Mouse (Mus musculus) liver, embryonic 14.5 days (tissue): ENCODE measurements around the gene Prtg.

Source experiments
- CTCF ChIP-seq: IDR thresholded peaks from 2 replicates; pipeline ENCODE4 v1.5.1; 2016; ENCODE audit warnings: antibody characterized with exemption, low read depth, control low read depth
- EP300 ChIP-seq: IDR thresholded peaks from 2 replicates; pipeline ENCODE4 v1.6.1; 2016; ENCODE audit warnings: antibody characterized with exemption, low read depth

DNA sequence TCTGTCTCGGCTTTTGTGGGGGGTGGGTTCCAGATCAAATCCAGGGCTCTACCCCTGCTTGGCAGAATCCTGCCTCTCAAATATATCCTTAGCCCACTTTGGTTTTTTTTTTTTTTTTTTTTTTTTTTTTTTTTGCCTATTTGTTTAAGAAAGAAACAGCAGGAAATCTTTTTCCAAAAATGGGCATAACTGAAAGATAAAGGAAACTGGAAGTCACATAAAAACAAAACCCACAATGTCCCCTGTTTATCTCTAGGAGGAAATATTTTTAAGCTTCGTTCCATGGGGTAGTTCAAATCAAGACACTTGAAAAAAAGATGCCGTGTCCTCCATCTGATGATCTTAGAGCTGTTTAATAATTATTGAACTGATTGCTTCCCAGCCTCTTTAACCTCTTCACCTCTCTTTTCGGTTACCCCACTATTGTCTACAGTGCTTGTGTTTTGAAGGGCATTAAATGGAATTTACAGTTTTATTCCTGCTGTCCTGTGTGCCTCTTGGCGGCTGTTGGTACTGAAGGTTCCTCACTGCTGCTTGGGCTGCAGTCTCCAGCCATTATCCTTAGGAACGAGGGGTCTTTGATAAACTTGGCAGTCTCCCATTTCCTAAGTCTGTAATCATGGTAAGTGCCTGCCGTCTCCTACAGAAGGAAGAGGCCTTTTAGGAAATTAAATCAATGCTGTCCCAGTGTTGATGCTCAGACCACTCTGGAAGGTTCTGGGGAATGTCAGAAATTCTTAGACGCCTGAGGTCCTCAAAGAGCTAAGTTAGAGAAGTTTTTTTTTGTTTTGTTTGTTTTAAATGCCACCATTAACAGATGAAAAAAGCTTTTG lies 65.8 kb downstream of the Prtg start:
- TF ChIP-seq CTCF = no peak
- no peak for TF ChIP-seq EP300
